Mouse (Mus musculus): Measurements from ENCODE around the gene Vash2.
A peak's percentile ranks its signal among the peaks of the same experiment; 100 is the strongest.

The Vash2 gene

GRCm38 (mm10) chr1:190976887-190977573 lies 2.1 kb downstream of the Vash2 start:
- no peak for DNase-seq (ENCODE audit: low read depth, low spot score)

GRCm38 (mm10) chr1:190974833-190975232 lies 4.3 kb downstream of the Vash2 start:
- no peak for DNase-seq (ENCODE audit: low read depth, low spot score)

GRCm38 (mm10) chr1:190974191-190974590 lies 4.9 kb downstream of the Vash2 start:
- DNase-seq (ENCODE audit: low read depth, low spot score), result no peak

- DNase-seq (ENCODE audit: low read depth, low spot score), result no peak
These were observed 6.4 kb downstream of the Vash2 start for GRCm38 (mm10) chr1:190972612-190973192.

- no peak for DNase-seq (ENCODE audit: low read depth, low spot score)
These were observed 7.1 kb downstream of the Vash2 start for GRCm38 (mm10) chr1:190971708-190972610.

- no peak for DNase-seq (ENCODE audit: low read depth, low spot score)
These were observed 11.1 kb downstream of the Vash2 start for GRCm38 (mm10) chr1:190968010-190968409.

GRCm38 (mm10) chr1:190964992-190965780 lies 13.9 kb downstream of the Vash2 start:
- no peak for DNase-seq (ENCODE audit: low read depth, low spot score)

- DNase-seq (ENCODE audit: low read depth, low spot score), result no peak
These were observed 16.3 kb downstream of the Vash2 start for GRCm38 (mm10) chr1:190962760-190963159.

GRCm38 (mm10) chr1:190958821-190959220 lies 20.3 kb downstream of the Vash2 start:
- DNase-seq (ENCODE audit: low read depth, low spot score), result no peak

- no peak for DNase-seq (ENCODE audit: low read depth, low spot score)
These were observed 26.1 kb downstream of the Vash2 start for GRCm38 (mm10) chr1:190953009-190953408.

- DNase-seq (ENCODE audit: low read depth, low spot score), result no peak
These were observed 28.1 kb downstream of the Vash2 start for GRCm38 (mm10) chr1:190951014-190951413.

- DNase-seq (ENCODE audit: low read depth, low spot score), result no peak
These were observed 30.2 kb downstream of the Vash2 start for GRCm38 (mm10) chr1:190948846-190949245.

GRCm38 (mm10) chr1:190948439-190948838 lies 30.7 kb downstream of the Vash2 start:
- no peak for DNase-seq (ENCODE audit: low read depth, low spot score)

GRCm38 (mm10) chr1:190947986-190948385 lies 31.1 kb downstream of the Vash2 start:
- DNase-seq (ENCODE audit: low read depth, low spot score), result no peak

GRCm38 (mm10) chr1:190944109-190944760 lies 34.9 kb downstream of the Vash2 start:
- DNase-seq (ENCODE audit: low read depth, low spot score), result no peak

- DNase-seq (ENCODE audit: low read depth, low spot score), result no peak
These were observed 39.3 kb downstream of the Vash2 start for GRCm38 (mm10) chr1:190939803-190940202.

- DNase-seq (ENCODE audit: low read depth, low spot score), result no peak
These were observed 48.9 kb downstream of the Vash2 start for GRCm38 (mm10) chr1:190930181-190930580.

GRCm38 (mm10) chr1:190929010-190929695 lies 49.9 kb downstream of the Vash2 start:
- no peak for DNase-seq (ENCODE audit: low read depth, low spot score)

GRCm38 (mm10) chr1:190928370-190929009 lies 50.6 kb downstream of the Vash2 start:
- peak; percentile 91 for DNase-seq (ENCODE audit: low read depth, low spot score)

Measured in WW6 (cell line).